Mouse (Mus musculus) midbrain, embryonic 14.5 days (tissue): ENCODE data around the gene Cdk14. TPM values are rescaled to one million over a fixed set of nuclear protein-coding genes. Genes with fewer than 3 reads are reported as not detected.
A peak's percentile ranks its signal among the peaks of the same experiment; 100 is the strongest.

Experiments
- ATAC-seq: fragments of 200-750 bp; cut with Nextera tagmentation; 2 replicates; pipeline ENCODE4 v1.8.0; 2017; ENCODE audit warnings: moderate number of reproducible peaks, moderate library complexity; ENCODE audit not compliant: low FRiP score, low TSS enrichment
- DNase-seq: peaks from one replicate; pipeline ENCODE4 v3.0.0-alpha.2; 2015
- H3K27ac ChIP-seq: fragments of 300-500 bp; sonication (generic); replicated peaks from 2 replicates; pipeline ENCODE4 v1.5.1; 2014; ENCODE audit warnings: mild to moderate bottlenecking, low read depth, low read length, moderate library complexity
- H3K27me3 ChIP-seq: fragments of 300-500 bp; sonication (generic); 2 replicates; pipeline ENCODE4 v1.6.1; 2014; ENCODE audit warnings: low read length, control low read depth, mixed read lengths; ENCODE audit not compliant: control insufficient read depth, insufficient read depth
- H3K36me3 ChIP-seq: fragments of 300-500 bp; sonication (generic); 2 replicates; pipeline ENCODE4 v1.6.1; 2014; ENCODE audit warnings: low read length, control low read depth; ENCODE audit not compliant: control insufficient read depth, insufficient read depth
- H3K4me1 ChIP-seq: fragments of 300-500 bp; sonication (generic); 2 replicates; pipeline ENCODE4 v1.6.1; 2014; ENCODE audit warnings: mild to moderate bottlenecking, antibody characterized with exemption, low read length, control low read depth; ENCODE audit not compliant: control insufficient read depth, insufficient read depth
- H3K4me2 ChIP-seq: fragments of 300-500 bp; sonication (generic); 2 replicates; pipeline ENCODE4 v1.6.1; 2014; ENCODE audit warnings: mild to moderate bottlenecking, low read length, moderate library complexity
- H3K4me3 ChIP-seq: fragments of 300-500 bp; sonication (generic); replicated peaks from 2 replicates; pipeline ENCODE4 v1.5.1; 2014; ENCODE audit warnings: low read depth, low read length
- H3K9ac ChIP-seq: fragments of 300-500 bp; sonication (generic); replicated peaks from 2 replicates; pipeline ENCODE4 v1.6.1; 2014; ENCODE audit warnings: mild to moderate bottlenecking, low read length, moderate library complexity
- H3K9me3 ChIP-seq: fragments of 300-500 bp; sonication (generic); 2 replicates; pipeline ENCODE4 v1.6.1; 2016; ENCODE audit warnings: low read length, control low read depth, mixed read lengths; ENCODE audit not compliant: control insufficient read depth
- WGBS: fragments of 180-500 bp; shearing (Covaris S2); extraction: QIAGEN DNeasy Blood & Tissue Kit; methylation state at CpG from one replicate; pipeline ENCODE4 v1.1.7; 2014; 5-methylcytosine and 5-hydroxymethylcytosine counted together
- polyA plus RNA-seq: library from polyadenylated mRNA; unstranded; fragments of >200 nt; fragmentation: Nextera tagmentation; extraction: Ambion mirVana; gene quantifications from 2 replicates; pipeline ENCODE4 v1.2.1, GENCODE M21; 2014

The Cdk14 gene
- polyA plus RNA-seq, 1 experiment from 2014 or later: 54.0 TPM

DNA sequence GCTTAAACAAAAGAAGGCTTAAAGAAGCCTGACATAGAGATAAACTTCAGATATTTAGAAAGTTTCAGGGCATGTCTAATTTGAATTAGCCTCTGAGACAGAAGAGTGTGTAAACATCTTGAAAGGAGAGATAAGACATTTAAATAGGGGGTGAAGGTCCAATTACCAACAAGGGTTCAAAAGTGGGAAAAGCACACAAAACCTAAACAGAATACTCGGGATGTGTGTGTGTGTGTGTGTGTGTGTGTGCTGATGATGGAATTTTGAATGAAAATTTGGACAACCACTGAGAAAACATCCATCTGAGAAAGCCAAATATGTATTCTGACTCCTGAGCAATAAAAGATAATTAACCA, 208.4 kb downstream of the Cdk14 start:
- Histone ChIP-seq H3K27me3 (no peaks in the 10 kb centered on the region), H3K27ac (no peak overlapping the region), H3K9ac (no peak overlapping the region), H3K36me3 (no peaks in the 10 kb centered on the region), H3K4me3 (no peak overlapping the region), H3K4me1 (0 out of 2 replicates have a peak, but pooled peaks cover 3% of the 10 kb centered on the region), H3K4me2 (no peak overlapping the region), H3K9me3 (no peaks in the 10 kb centered on the region)
- no peak for ATAC-seq
- 60% methylated on average over 1 of the region's 1 CpGs for WGBS
- no peak for DNase-seq

DNA sequence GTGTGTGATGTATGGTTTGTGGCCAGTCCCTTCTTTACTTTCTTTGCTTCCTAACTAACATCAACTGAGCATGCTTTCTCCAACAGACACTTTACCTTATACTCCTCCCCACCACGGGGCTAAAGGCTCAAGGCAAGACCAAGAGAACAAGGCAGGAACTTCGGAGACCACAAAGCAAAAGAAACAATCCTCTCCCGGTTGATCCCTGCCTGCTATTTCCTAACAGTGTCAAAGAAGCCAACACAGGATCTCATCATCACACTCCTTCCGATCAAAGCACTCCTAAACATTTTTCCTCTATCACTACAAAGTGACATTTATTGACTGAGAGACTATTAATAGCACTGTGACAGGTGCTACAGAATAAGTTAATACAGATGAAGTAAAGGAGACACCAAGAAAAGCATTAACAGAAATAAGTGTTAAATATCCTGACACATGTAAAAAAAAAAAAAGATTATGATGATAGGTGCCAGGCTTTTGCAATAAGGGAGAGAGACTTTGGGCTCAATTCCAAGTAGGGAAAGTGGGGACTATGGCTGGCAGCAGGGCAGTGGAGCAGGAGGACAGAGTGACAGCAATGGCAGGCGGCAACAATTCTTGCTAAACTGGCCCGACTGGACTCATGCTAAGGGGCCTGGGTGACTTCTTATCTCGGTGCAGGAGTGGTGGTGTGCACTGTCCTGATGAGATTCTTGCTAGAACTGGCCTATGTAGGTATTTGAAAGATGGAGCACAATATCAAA, 208.9 kb downstream of the Cdk14 start:
- ATAC-seq: no peak
- Histone ChIP-seq H3K4me3 (no peak overlapping the region), H3K9me3 (no peaks in the 10 kb centered on the region), H3K27ac (no peak overlapping the region), H3K4me2 (no peak overlapping the region), H3K9ac (no peak overlapping the region), H3K4me1 (0 out of 2 replicates have a peak, but pooled peaks cover 3% of the 10 kb centered on the region), H3K36me3 (no peaks in the 10 kb centered on the region), H3K27me3 (no peaks in the 10 kb centered on the region)
- WGBS: 54% methylated on average over 7 of the region's 7 CpGs
- DNase-seq: no peak

DNA sequence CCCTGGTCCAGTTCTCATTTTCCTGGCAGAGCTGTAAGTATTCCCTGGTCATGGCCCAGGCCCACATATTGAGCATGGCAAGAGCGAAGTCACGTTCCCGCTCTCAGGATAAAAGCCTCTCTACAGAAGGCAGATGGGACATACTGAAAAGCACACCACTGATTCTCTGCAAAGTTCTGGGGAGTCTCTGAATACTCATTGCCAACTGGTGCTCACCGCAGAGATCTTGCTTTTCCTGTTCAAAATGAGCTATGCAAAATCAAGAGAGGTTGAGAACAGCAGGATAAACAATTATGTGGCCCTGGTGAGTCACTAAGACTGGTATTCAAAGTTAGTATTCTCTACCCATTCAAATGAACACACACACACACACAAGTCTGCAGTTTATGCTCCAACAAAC, 212.1 kb downstream of the Cdk14 start:
- no peak for ATAC-seq
- Histone ChIP-seq H3K4me2 (no peak overlapping the region), H3K9ac (no peak overlapping the region), H3K4me3 (no peak overlapping the region), H3K36me3 (no peaks in the 10 kb centered on the region), H3K9me3 (no peaks in the 10 kb centered on the region), H3K27me3 (no peaks in the 10 kb centered on the region), H3K4me1 (0 out of 2 replicates have a peak, but pooled peaks cover 3% of the 10 kb centered on the region), H3K27ac (no peak overlapping the region)
- DNase-seq: no peak
- 93% methylated on average over 4 of the region's 4 CpGs for WGBS

DNA sequence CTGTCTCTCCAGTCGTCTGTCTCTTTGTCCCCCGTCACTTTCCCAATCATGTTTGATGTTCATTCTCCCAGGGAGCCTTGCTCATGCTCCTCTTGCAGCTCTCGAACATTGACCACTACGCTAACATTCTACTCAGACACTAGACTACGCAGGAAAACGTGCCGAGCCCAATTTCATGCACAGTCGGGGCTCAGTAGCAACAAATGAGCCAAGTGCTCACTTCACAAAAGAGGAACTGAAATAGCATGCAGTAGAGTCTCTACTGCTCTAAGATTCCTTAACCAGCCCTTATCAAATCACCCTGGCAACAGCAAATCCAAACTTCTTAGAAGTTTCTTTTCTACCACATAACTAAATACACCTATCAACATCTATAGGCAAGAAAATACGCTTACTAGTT, 214.1 kb downstream of the Cdk14 start:
- no peaks in the 10 kb centered on the region for H3K36me3 ChIP-seq
- 38% methylated on average over 9 of the region's 9 CpGs for WGBS
- DNase-seq: peak; percentile 31
- no peak overlapping the region for H3K4me3 ChIP-seq
- H3K9me3 ChIP-seq: no peaks in the 10 kb centered on the region
- H3K27ac ChIP-seq: no peak overlapping the region
- no peak overlapping the region for H3K9ac ChIP-seq
- no peak overlapping the region for H3K4me2 ChIP-seq
- ATAC-seq: no peak
- no peaks in the 10 kb centered on the region for H3K27me3 ChIP-seq
- H3K4me1 ChIP-seq: no peaks in the 10 kb centered on the region

DNA sequence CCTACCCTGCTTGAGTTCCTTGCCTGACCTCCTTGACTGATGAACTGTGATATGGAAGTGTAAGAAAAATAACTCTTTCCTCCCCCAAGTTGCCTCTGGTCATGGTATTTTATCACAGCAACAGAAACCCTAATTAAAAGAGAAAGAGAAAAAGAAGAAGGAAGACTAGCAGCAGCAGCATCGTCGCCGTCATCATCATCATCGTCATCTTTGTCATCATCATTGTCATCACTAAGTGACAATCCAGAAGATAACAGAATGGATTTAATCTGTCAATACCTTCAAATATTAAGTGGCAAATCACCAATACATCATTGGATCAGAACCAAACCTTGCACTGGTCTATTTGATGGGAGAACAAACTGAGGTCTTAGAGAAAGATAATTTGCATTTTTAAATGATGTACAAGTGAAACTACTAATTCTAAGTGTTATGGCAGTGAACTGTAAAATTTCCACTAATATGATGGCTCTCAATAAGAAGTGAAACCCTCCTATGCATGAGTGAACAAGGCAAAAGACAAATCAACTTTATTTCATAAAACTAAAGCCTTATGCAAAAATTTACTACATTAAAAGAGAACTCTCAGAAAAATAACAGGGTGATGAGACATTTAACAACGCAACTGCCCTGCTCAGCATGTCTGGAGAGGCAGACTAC, 225.4 kb downstream of the Cdk14 start:
- Histone ChIP-seq H3K4me3 (no peak overlapping the region), H3K9ac (no peak overlapping the region), H3K4me1 (no peaks in the 10 kb centered on the region), H3K36me3 (0 out of 2 replicates have a peak, but pooled peaks cover 3% of the 10 kb centered on the region), H3K4me2 (no peak overlapping the region), H3K27me3 (no peaks in the 10 kb centered on the region), H3K27ac (no peak overlapping the region), H3K9me3 (no peaks in the 10 kb centered on the region)
- ATAC-seq (no peak), DNase-seq (no peak)
- 97% methylated on average over 5 of the region's 5 CpGs for WGBS

DNA sequence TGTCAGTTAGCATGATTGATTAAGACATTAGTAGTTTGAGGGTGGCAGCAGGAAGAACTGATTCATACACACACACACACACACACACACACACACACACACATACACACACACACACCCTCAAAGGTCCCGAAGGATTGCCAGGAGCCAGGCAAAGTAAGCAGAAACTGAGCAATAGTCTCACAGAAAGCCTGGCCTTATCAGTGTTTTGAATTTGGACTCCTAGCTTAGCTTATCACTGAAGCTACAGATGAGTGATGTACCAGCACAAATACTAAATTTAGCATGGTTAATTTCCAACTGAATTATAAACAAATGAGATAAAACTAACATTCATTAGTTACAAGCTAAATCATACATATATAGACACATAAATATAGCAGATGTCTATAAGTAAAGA, 230.5 kb downstream of the Cdk14 start:
- Histone ChIP-seq H3K27ac (no peak overlapping the region), H3K4me2 (no peak overlapping the region), H3K36me3 (0 out of 2 replicates have a peak, but pooled peaks cover 3% of the 10 kb centered on the region), H3K27me3 (no peaks in the 10 kb centered on the region), H3K4me3 (no peak overlapping the region), H3K4me1 (no peaks in the 10 kb centered on the region), H3K9ac (no peak overlapping the region), H3K9me3 (no peaks in the 10 kb centered on the region)
- no peak for DNase-seq
- ATAC-seq: no peak
- 82% methylated on average over 1 of the region's 1 CpGs for WGBS

DNA sequence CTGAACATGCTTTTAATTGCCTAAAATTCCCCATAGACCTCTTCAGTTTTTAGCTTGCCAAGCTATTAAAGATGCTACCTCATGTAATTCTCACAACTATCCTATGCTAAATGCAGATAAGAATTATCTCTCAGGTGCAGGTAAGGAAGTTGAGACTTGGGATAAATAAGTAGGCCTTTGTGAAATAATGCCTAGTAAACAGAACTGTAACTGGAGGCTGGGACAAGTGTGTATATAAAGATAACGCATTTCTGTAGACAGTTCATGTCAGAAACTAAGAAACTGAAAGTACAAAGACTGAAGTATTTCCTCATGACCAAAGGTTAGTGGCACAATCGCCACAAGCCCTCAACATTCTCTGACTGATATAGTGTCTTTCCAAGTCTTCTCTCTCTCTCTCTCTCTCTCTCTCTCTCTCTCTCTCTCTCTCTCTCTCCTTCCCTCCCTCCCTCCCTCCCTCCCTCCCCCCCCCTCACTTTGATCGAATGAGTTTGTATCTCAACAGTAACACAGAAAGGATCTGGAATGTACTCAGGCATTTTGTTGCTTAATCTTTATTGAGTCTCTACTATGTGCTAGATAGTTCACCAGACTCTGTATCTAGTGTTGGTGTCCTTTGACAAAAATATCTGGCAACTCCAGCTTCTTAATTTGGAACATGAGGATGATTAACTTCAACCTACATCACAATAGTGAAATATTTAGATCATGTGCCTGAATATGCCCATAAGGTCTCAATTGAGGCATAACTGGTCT, 233.9 kb downstream of the Cdk14 start:
- H3K27me3 ChIP-seq: no peaks in the 10 kb centered on the region
- H3K27ac ChIP-seq: no peak overlapping the region
- no peak overlapping the region for H3K4me3 ChIP-seq
- 80% methylated on average over 3 of the region's 3 CpGs for WGBS
- H3K9ac ChIP-seq: no peak overlapping the region
- ATAC-seq (no peak), DNase-seq (no peak)
- H3K9me3 ChIP-seq: no peaks in the 10 kb centered on the region
- H3K36me3 ChIP-seq: no peaks in the 10 kb centered on the region
- no peaks in the 10 kb centered on the region for H3K4me1 ChIP-seq
- H3K4me2 ChIP-seq: no peak overlapping the region

DNA sequence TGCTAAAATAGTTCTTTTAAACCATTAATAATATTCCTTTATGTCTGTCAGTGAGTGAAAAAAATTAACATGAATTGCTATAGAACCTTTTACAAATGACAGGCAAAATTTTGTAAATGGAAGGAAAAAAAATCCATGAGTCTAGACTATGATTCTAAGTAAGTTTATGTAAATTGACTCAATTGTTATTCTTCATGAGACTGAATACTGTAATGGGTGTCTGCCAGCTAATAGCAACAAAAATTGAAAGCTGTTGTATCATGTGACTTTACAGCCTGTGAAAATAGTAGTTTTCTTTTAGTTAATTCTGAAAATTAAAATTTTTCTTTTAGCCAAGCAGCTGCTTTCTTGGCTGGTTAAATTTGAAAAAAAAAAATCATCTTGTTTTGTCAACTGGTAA, 234.6 kb downstream of the Cdk14 start:
- no peak overlapping the region for H3K27ac ChIP-seq
- H3K4me1 ChIP-seq: no peaks in the 10 kb centered on the region
- ATAC-seq: no peak
- H3K9me3 ChIP-seq: no peaks in the 10 kb centered on the region
- no peak overlapping the region for H3K4me3 ChIP-seq
- H3K9ac ChIP-seq: no peak overlapping the region
- H3K27me3 ChIP-seq: no peaks in the 10 kb centered on the region
- H3K36me3 ChIP-seq: no peaks in the 10 kb centered on the region
- no peak for DNase-seq
- H3K4me2 ChIP-seq: no peak overlapping the region
